ENCODE assay signal across 11 mouse cellular contexts in the genomic region with DNA sequence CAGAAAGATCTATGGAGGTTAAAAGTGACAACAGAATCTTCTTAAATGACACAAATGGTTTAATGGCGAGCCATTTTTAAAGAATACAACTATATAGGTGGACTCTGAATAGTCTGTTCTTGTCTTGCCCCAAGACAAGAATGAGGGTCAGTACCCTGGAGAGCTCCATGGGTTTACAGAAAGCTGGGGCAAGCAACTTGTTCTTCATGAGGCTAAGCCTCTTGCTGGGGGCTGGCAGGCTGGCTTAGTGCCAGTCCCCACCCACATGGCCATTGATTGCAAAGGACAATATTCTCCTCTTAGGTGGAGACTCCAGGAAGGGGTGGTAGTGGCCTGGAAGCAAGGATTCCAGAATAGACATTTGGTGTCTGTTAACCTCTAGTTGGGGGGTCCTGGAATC.
DNase-seq lines count a peak whose midpoint lies in the region; ATAC-seq and TF ChIP-seq lines count a peak whose summit lies in the region.
"Had no signal": no experiment of that assay in that cellular context is flagged by ENCODE, and none has a peak within 500 bp of the region (broad histone marks: within the 10 kb centered on the region; RNA-seq: fewer than 3 reads in every experiment).

No protein-coding gene starts in this region.

- no peak for ATAC-seq in lung, embryonic 14.5 days (ENCODE audit: insufficient read depth)

- no peak overlapping the region for H3K27ac ChIP-seq in lung, embryonic 14.5 days (ENCODE audit: low read depth)
- H3K27ac ChIP-seq: kidney, embryonic 15.5 days had no signal

- no peaks in the 10 kb centered on the region for H3K27me3 ChIP-seq in lung, embryonic 14.5 days (ENCODE audit: insufficient read depth, low read length)

- no peak for TF ChIP-seq CTCF in lung, embryonic 14.5 days (IDR thresholded peaks at IDR 0.05; ENCODE audit: low read depth)

- DNase-seq in adrenal gland, postnatal 36 days, result peak; percentile 25 to 35
- no peak for DNase-seq in adrenal gland, adult 2 months
- peak; percentile 93 for DNase-seq in lung, embryonic 14.5 days
- DNase-seq in lung, postnatal 25 days (ENCODE audit: low spot score), result no peak
- DNase-seq in c-Kit-positive CD71-negative TER-119-negative erythroid progenitor cells, embryonic 14.5 days (ENCODE audit: low read depth), result peak; percentile 35
- DNase-seq in lung, postnatal 36 days, result peak; percentile 34
- DNase-seq in left cerebral cortex, postnatal 14 days (ENCODE audit: low spot score in 2 of 2), result no peak
- no peak for DNase-seq in right cerebral cortex, postnatal 14 days
- DNase-seq: spleen, adult 18-20 months had no signal

- no peaks in the 10 kb centered on the region for H3K9me3 ChIP-seq in lung, embryonic 14.5 days (ENCODE audit: low read depth, low read length)
- H3K9me3 ChIP-seq: kidney, embryonic 15.5 days had no signal

- H3K4me3 ChIP-seq in lung, embryonic 14.5 days (ENCODE audit: low read depth, low read length), result no peak overlapping the region
- H3K4me3 ChIP-seq: kidney, embryonic 15.5 days had no signal

- no peaks in the 10 kb centered on the region for H3K36me3 ChIP-seq in lung, embryonic 14.5 days (ENCODE audit: insufficient read depth)
- H3K36me3 ChIP-seq: kidney, embryonic 15.5 days had no signal

- WGBS in lung, embryonic 14.5 days, result 34% methylated on average over 1 of the region's 1 CpGs

- H3K4me2 ChIP-seq in lung, embryonic 14.5 days, result no peak overlapping the region
- H3K4me2 ChIP-seq: kidney, embryonic 15.5 days; midbrain, embryonic 11.5 days had no signal

- intact Hi-C loops in left cerebral cortex, postnatal 14 days (cut with DNase I), result no loop called here

- H3K4me1 ChIP-seq in lung, embryonic 14.5 days (ENCODE audit: insufficient read depth), result peaks cover 3% of the 10 kb centered on the region; the same call in 1 of the 2 replicates
- H3K4me1 ChIP-seq: kidney, embryonic 15.5 days had no signal

- H3K9ac ChIP-seq in lung, embryonic 14.5 days, result no peak overlapping the region
- H3K9ac ChIP-seq: kidney, embryonic 15.5 days had no signal

Comparison
In these comparisons a context has a peak if more than half of its experiments do, and no peak if none do; other contexts are left out.
1. DNase-seq: peak in adrenal gland, postnatal 36 days (2 of 2), lung, embryonic 14.5 days (single experiment), c-Kit-positive CD71-negative TER-119-negative erythroid progenitor cells, embryonic 14.5 days (single experiment) and lung, postnatal 36 days (single experiment); none in adrenal gland, adult 2 months (single experiment), lung, postnatal 25 days (single experiment), left cerebral cortex, postnatal 14 days (0 of 2) and right cerebral cortex, postnatal 14 days (single experiment).